Mouse (Mus musculus) neural tube, embryonic 15.5 days (tissue): Measurements from ENCODE around the gene Cables2. TPM values are rescaled to one million over a fixed set of nuclear protein-coding genes. Genes with fewer than 3 reads are reported as not detected.

ENCODE experiments used
- ATAC-seq: fragments of 200-750 bp; cut with Nextera tagmentation; 2 replicates; pipeline ENCODE4 v1.8.0; 2017; ENCODE audit warnings: mild to moderate bottlenecking, moderate TSS enrichment, moderate library complexity; ENCODE audit not compliant: low FRiP score
- H3K27ac ChIP-seq: fragments of 300-500 bp; sonication (generic); replicated peaks from 2 replicates; pipeline ENCODE4 v1.5.1; 2015; ENCODE audit warnings: mild to moderate bottlenecking, inconsistent platforms
- H3K27me3 ChIP-seq: fragments of 300-500 bp; sonication (generic); replicated peaks from 2 replicates; pipeline ENCODE4 v1.6.1; 2015; ENCODE audit warnings: inconsistent platforms
- H3K36me3 ChIP-seq: fragments of 300-500 bp; sonication (generic); 2 replicates; pipeline ENCODE4 v1.6.1; 2015; ENCODE audit warnings: inconsistent platforms
- H3K4me1 ChIP-seq: fragments of 300-500 bp; sonication (generic); 2 replicates; pipeline ENCODE4 v1.6.1; 2015; ENCODE audit warnings: inconsistent platforms
- H3K4me2 ChIP-seq: fragments of 300-500 bp; sonication (generic); 2 replicates; pipeline ENCODE4 v1.6.1; 2015; ENCODE audit warnings: inconsistent platforms, mild to moderate bottlenecking, moderate library complexity
- H3K4me3 ChIP-seq: fragments of 300-500 bp; sonication (generic); replicated peaks from 2 replicates; pipeline ENCODE4 v1.5.1; 2015; ENCODE audit warnings: mild to moderate bottlenecking, inconsistent platforms
- H3K9ac ChIP-seq: fragments of 300-500 bp; sonication (generic); replicated peaks from 2 replicates; pipeline ENCODE4 v1.6.1; 2015; ENCODE audit warnings: mild to moderate bottlenecking, inconsistent platforms
- H3K9me3 ChIP-seq: fragments of 300-500 bp; sonication (generic); replicated peaks from 2 replicates; pipeline ENCODE4 v1.6.1; 2016; ENCODE audit warnings: inconsistent platforms
- WGBS: fragments of 180-500 bp; shearing (Covaris S2); methylation state at CpG from one replicate; pipeline ENCODE4 v1.1.7; 2015; ENCODE audit warnings: mixed read lengths; 5-methylcytosine and 5-hydroxymethylcytosine counted together
- polyA plus RNA-seq: library from polyadenylated mRNA; unstranded; fragments of >200 nt; fragmentation: Nextera tagmentation; extraction: Ambion mirVana; gene quantifications from 2 replicates; pipeline ENCODE4 v1.2.1, GENCODE M21; 2015

Cables2 gene
- polyA plus RNA-seq, 1 experiment from 2014 or later = 25.6 TPM

- Histone ChIP-seq H3K4me3 (no peak overlapping the region), H3K27ac (no peak overlapping the region), H3K4me2 (no peak overlapping the region), H3K4me1 (no peaks in the 10 kb centered on the region), H3K27me3 (no peaks in the 10 kb centered on the region), H3K9me3 (no peaks in the 10 kb centered on the region), H3K36me3 (no peaks in the 10 kb centered on the region), H3K9ac (no peak overlapping the region)
- 88% methylated on average over 12 of the region's 12 CpGs for WGBS
- ATAC-seq = no peak
These were observed 30.2 kb upstream of the Cables2 start for GRCm38 (mm10) chr2:180303468-180303867.

DNA sequence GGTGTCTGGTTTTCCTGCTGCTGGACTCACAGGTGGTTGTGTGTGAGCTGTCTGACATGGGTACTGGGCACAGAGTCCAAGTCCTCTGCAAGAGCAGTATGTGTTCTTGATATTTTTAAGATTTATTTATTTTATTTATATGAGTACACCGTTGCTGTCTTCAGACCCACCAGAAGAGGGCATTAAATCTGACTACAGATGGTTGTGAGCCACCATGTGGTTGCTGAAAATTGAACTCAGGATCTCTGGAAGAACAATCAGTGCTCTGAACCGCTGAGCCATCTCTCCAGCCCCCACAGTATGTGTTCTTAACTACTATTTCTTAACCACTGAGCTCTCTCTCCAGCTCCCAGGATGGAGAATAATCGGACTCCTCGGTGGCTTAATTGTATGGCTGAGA, 28.9 kb upstream of the Cables2 start:
- no peaks in the 10 kb centered on the region for H3K4me1 ChIP-seq
- H3K9ac ChIP-seq = no peak overlapping the region
- no peak overlapping the region for H3K4me2 ChIP-seq
- H3K27me3 ChIP-seq = no peaks in the 10 kb centered on the region
- H3K4me3 ChIP-seq = no peak overlapping the region
- H3K27ac ChIP-seq = no peak overlapping the region
- H3K36me3 ChIP-seq = no peaks in the 10 kb centered on the region
- no peaks in the 10 kb centered on the region for H3K9me3 ChIP-seq
- 73% methylated on average over 4 of the region's 4 CpGs for WGBS
- no peak for ATAC-seq

DNA sequence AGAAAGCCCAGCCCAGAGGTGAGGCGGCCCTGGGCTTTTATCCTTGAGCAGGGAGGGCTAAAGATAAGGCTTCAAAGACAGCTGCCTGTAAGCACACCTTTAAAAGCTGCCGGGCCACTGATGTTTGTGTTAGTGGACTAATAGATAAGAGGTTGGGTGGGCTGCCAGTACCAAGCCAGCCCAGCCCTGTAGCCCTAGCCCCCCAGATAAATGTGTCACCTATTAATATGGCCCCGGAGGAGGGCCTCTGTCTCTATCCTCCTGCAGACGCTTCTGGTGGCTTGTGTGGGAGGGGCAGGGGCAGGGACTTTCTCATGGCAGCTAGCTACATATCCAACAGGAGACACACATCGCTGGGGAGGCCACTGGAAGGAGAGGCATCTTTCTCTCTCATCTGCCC, 27.5 kb upstream of the Cables2 start:
- no peaks in the 10 kb centered on the region for H3K27me3 ChIP-seq
- no peak overlapping the region for H3K9ac ChIP-seq
- no peaks in the 10 kb centered on the region for H3K9me3 ChIP-seq
- no peak overlapping the region for H3K27ac ChIP-seq
- no peak for ATAC-seq
- 64% methylated on average over 5 of the region's 5 CpGs for WGBS
- no peak overlapping the region for H3K4me2 ChIP-seq
- H3K36me3 ChIP-seq = no peaks in the 10 kb centered on the region
- no peaks in the 10 kb centered on the region for H3K4me1 ChIP-seq
- no peak overlapping the region for H3K4me3 ChIP-seq

DNA sequence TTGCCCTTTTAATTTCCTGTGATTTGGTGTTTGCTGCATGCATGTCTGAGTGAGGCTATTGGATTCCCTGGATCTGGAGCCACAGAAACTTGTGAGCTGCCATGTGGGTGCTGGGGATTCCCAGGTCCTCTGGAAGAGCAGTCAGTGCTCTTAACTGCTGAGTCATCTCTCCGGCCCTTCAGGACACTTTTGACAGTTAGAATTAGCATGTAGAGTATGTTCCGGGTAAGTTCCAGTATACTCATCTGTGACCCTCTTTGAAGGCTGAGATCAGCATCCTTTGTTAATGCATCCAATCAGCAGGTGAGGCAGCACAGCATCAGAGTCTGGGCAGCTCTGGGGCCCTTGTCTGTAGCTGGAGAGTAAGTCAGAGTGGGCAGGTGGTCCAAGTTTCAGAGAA, 27.0 kb upstream of the Cables2 start:
- 75% methylated on average over 2 of the region's 2 CpGs for WGBS
- H3K4me1 ChIP-seq = no peaks in the 10 kb centered on the region
- H3K9me3 ChIP-seq = no peaks in the 10 kb centered on the region
- no peak overlapping the region for H3K4me2 ChIP-seq
- H3K4me3 ChIP-seq = no peak overlapping the region
- no peaks in the 10 kb centered on the region for H3K27me3 ChIP-seq
- H3K36me3 ChIP-seq = no peaks in the 10 kb centered on the region
- no peak for ATAC-seq
- no peak overlapping the region for H3K9ac ChIP-seq
- H3K27ac ChIP-seq = no peak overlapping the region

GRCm38 (mm10) chr2:180292906-180293305, 19.6 kb upstream of the Cables2 start:
- WGBS = 77% methylated on average over 8 of the region's 8 CpGs
- no peaks in the 10 kb centered on the region for H3K4me1 ChIP-seq
- H3K27ac ChIP-seq = no peak overlapping the region
- H3K9me3 ChIP-seq = no peaks in the 10 kb centered on the region
- H3K27me3 ChIP-seq = no peaks in the 10 kb centered on the region
- no peak for ATAC-seq
- H3K4me2 ChIP-seq = no peak overlapping the region
- no peak overlapping the region for H3K9ac ChIP-seq
- no peaks in the 10 kb centered on the region for H3K36me3 ChIP-seq
- H3K4me3 ChIP-seq = no peak overlapping the region

DNA sequence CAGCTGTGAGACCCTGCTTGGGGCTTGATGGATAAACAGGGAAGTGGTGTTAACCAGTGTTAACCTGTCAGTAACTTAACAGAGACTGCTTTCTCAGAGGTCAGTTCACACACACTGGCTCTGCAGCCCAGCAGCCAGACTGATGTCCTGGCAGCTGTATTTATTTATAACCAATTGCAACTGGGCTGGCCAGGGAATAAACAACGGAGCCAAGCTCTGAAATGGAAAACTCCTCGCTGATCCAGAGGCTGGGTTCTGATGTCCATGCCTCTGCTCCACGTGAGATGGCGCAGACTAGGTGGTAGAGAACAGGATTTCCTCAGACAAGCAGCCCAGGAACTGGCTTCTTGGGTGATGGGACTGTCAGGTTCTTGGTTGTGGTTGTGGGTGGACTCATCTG, 18.7 kb upstream of the Cables2 start:
- no peak overlapping the region for H3K4me3 ChIP-seq
- no peak overlapping the region for H3K4me2 ChIP-seq
- no peaks in the 10 kb centered on the region for H3K9me3 ChIP-seq
- no peak for ATAC-seq
- WGBS = 74% methylated on average over 4 of the region's 4 CpGs
- no peak overlapping the region for H3K27ac ChIP-seq
- no peaks in the 10 kb centered on the region for H3K4me1 ChIP-seq
- no peaks in the 10 kb centered on the region for H3K36me3 ChIP-seq
- H3K27me3 ChIP-seq = no peaks in the 10 kb centered on the region
- H3K9ac ChIP-seq = no peak overlapping the region

DNA sequence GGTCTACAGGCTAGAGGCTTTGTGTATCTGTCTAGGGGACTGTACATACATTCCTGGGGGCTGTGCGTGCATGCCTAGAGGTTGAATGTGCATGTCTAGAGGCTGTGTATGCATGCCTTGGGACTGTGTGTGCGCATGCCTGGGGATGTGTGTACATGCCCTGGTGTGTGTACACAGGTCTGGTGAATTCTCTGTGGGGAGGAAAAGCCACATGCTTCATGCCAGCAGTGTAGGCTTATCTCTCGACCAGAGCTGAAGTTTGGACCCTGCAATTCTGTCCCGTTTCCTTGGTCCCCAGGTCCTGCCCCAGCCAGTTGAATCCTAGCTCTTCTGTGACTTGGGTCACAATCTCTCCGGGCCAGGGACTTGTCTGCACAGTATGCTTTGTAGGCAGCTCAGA, 18.3 kb upstream of the Cables2 start:
- H3K4me1 ChIP-seq = no peaks in the 10 kb centered on the region
- 90% methylated on average over 5 of the region's 5 CpGs for WGBS
- no peaks in the 10 kb centered on the region for H3K9me3 ChIP-seq
- no peak overlapping the region for H3K9ac ChIP-seq
- no peak overlapping the region for H3K4me2 ChIP-seq
- no peaks in the 10 kb centered on the region for H3K36me3 ChIP-seq
- H3K27me3 ChIP-seq = no peaks in the 10 kb centered on the region
- no peak overlapping the region for H3K4me3 ChIP-seq
- no peak overlapping the region for H3K27ac ChIP-seq
- no peak for ATAC-seq

GRCm38 (mm10) chr2:180290503-180290902, 17.2 kb upstream of the Cables2 start:
- H3K4me2 ChIP-seq = no peak overlapping the region
- H3K36me3 ChIP-seq = no peaks in the 10 kb centered on the region
- H3K9me3 ChIP-seq = no peaks in the 10 kb centered on the region
- H3K27ac ChIP-seq = no peak overlapping the region
- H3K4me3 ChIP-seq = no peak overlapping the region
- H3K4me1 ChIP-seq = no peaks in the 10 kb centered on the region
- H3K27me3 ChIP-seq = no peaks in the 10 kb centered on the region
- no peak overlapping the region for H3K9ac ChIP-seq
- WGBS = 75% methylated on average over 6 of the region's 6 CpGs
- ATAC-seq = no peak

DNA sequence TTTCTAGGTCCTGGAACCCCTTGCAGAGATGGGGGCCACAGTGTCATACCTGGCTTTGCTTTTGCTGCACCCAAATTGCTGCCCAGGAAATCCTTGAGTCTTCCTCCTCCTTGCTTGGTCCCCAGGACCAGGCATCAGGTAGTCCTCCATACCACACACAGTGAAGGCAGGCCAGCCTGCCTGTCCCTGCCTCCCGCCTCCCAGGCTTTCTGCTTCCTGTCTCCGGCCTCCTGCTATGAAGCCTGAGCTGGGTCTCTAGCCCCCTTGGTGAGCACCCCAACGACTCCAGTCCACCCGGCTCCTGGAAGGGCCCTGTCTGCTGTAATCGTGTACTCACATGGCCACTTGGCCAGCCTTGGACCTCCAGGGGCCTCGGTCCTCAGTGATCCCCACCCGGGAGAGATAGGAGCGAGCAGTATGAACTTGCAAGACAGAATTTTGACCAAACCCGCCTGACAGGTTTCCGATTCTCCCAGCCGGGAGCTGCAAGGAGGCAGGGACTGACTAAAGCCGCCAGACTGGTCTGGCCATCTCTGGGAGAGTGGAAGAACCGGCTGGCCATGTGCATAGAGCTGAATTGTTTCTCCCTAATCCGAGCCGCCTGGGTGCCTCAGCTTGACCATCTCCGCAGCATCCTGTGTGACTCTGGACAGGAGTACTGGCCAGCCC, 16.3 kb upstream of the Cables2 start, which contains the start of gene Rbbp8nl:
Rbbp8nl (minus strand) TSS at position 440 of the 669 bp plus-strand sequence.
- no peaks in the 10 kb centered on the region for H3K9me3 ChIP-seq
- no peak within 1 kb of the TSS for H3K9ac ChIP-seq
- no peak for ATAC-seq
- whole genome bisulfite sequencing = 61% methylated on average over 16 of the region's 16 CpGs
- H3K27ac ChIP-seq = no peak within 1 kb of the TSS
- no peaks in the 10 kb centered on the region for H3K27me3 ChIP-seq
- H3K4me3 ChIP-seq = no peak within 1 kb of the TSS
- no peak within 1 kb of the TSS for H3K4me2 ChIP-seq
- no peaks in the 10 kb centered on the region for H3K4me1 ChIP-seq
- H3K36me3 ChIP-seq = no peaks in the 10 kb centered on the region

DNA sequence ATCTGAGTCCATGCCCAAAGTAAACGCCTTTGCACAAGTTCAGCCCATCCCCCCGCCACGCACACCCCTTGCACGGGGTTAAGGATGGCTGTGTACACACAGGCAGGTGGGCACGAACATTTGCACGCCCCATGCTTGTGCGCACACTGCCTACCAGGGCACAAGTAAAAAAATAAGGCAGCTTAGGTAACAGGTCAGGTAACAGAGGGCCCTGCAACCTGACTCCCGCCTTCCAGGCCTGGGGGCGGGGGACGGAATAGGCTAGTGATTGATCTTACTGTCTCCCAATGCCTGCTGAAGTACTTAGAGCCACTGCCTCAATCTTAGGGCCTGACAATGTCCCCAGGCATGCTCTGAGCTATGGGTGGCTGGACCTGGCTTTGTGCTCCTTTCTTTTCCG, 15.7 kb upstream of the Cables2 start:
- no peaks in the 10 kb centered on the region for H3K36me3 ChIP-seq
- no peaks in the 10 kb centered on the region for H3K4me1 ChIP-seq
- H3K27me3 ChIP-seq = no peaks in the 10 kb centered on the region
- H3K4me3 ChIP-seq = no peak overlapping the region
- H3K9ac ChIP-seq = no peak overlapping the region
- H3K9me3 ChIP-seq = no peaks in the 10 kb centered on the region
- WGBS = 51% methylated on average over 11 of the region's 11 CpGs
- H3K4me2 ChIP-seq = no peak overlapping the region
- ATAC-seq = no peak
- H3K27ac ChIP-seq = no peak overlapping the region

- Histone ChIP-seq H3K9ac (no peak overlapping the region), H3K36me3 (no peaks in the 10 kb centered on the region), H3K4me2 (no peak overlapping the region), H3K27ac (no peak overlapping the region), H3K27me3 (peaks cover 7% of the 10 kb centered on the region; the same call in 1 of the 2 replicates), H3K9me3 (no peaks in the 10 kb centered on the region), H3K4me1 (peaks cover 4% of the 10 kb centered on the region; the same call in 1 of the 2 replicates), H3K4me3 (no peak overlapping the region)
- WGBS = 85% methylated on average over 8 of the region's 8 CpGs
- ATAC-seq = no peak
These were observed 6.0 kb upstream of the Cables2 start for GRCm38 (mm10) chr2:180279321-180279720.

DNA sequence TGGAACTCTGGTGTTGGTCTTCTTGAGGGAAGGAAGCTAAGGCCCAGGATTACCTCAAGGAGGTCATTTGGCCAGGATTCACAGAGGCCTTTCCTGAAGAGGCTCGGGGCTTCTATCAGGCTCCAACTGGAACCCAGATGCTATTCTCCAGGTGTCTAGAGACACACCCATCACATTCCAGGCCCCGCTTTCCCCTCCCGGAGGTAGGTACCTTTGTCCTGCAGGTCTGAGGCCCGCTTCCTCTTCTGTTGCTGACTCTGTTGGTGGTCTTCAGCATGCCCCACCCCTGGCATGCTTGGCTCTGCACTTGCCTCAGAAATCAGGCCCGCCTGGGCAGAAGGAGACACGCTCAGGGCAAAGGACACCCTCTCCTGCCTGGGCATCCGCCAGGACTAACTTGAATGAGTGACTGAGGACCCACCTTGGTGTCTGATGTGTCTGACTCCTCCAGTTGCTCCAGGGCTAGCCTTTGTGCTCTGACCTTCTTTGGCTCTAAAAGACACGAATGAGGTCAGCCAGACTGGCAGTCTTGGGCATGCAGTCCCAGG, 4.6 kb upstream of the Cables2 start:
- no peaks in the 10 kb centered on the region for H3K9me3 ChIP-seq
- ATAC-seq = no peak
- H3K36me3 ChIP-seq = no peaks in the 10 kb centered on the region
- H3K27ac ChIP-seq = no peak overlapping the region
- H3K27me3 ChIP-seq = peaks cover 7% of the 10 kb centered on the region; the same call in 1 of the 2 replicates
- no peak overlapping the region for H3K9ac ChIP-seq
- peaks cover 9% of the 10 kb centered on the region for H3K4me1 ChIP-seq
- 74% methylated on average over 8 of the region's 8 CpGs for WGBS
- H3K4me3 ChIP-seq = no peak overlapping the region
- H3K4me2 ChIP-seq = no peak overlapping the region
